ENCODE assay signal across 11 mouse cellular contexts in genomic region chr19:47491853-47492252, GRCm38 (mm10). TPM values are rescaled to one million over a fixed set of nuclear protein-coding genes. Genes with fewer than 3 reads are reported as not detected.
DNase-seq lines count a peak whose midpoint lies in the region; ATAC-seq and TF ChIP-seq lines count a peak whose summit lies in the region.
"Had no signal": no experiment of that assay in that cellular context is flagged by ENCODE, and none has a peak within 500 bp of the region (broad histone marks: within the 10 kb centered on the region; RNA-seq: fewer than 3 reads in every experiment).

No protein-coding gene starts in this region.

- no peaks in the 10 kb centered on the region for H3K9me3 ChIP-seq in kidney, postnatal 0 days (replicated peaks; ENCODE audit: low read length)
- peaks cover 5% of the 10 kb centered on the region for H3K9me3 ChIP-seq in embryonic facial prominence, embryonic 10.5 days
- H3K9me3 ChIP-seq in stomach, embryonic 14.5 days (ENCODE audit: control insufficient read depth, low read depth, low read length), result 0 out of 2 replicates have a peak, but pooled peaks cover 2% of the 10 kb centered on the region
- H3K9me3 ChIP-seq: liver, embryonic 12.5 days had no signal

- no peak overlapping the region for H3K9ac ChIP-seq in kidney, postnatal 0 days (ENCODE audit: low read depth, low read length)
- H3K9ac ChIP-seq in stomach, embryonic 14.5 days (replicated peaks; ENCODE audit: low read depth, low read length), result no peak overlapping the region
- H3K9ac ChIP-seq: liver, embryonic 12.5 days had no signal

- no peaks in the 10 kb centered on the region for H3K4me1 ChIP-seq in kidney, postnatal 0 days (replicated peaks; ENCODE audit: insufficient read depth, low read length)
- peaks cover 22% of the 10 kb centered on the region for H3K4me1 ChIP-seq in embryonic facial prominence, embryonic 10.5 days
- H3K4me1 ChIP-seq in stomach, embryonic 14.5 days (ENCODE audit: control insufficient read depth, insufficient read depth, low read length), result no peaks in the 10 kb centered on the region
- H3K4me1 ChIP-seq: liver, embryonic 12.5 days had no signal

- no peak for TF ChIP-seq CTCF in gastrocnemius, adult 2 months (IDR thresholded peaks at IDR 0.05)
- no peak for TF ChIP-seq CTCF in kidney, postnatal 0 days (IDR thresholded peaks at IDR 0.05; ENCODE audit: low read depth)

- H3K27me3 ChIP-seq in kidney, postnatal 0 days (ENCODE audit: insufficient read depth, low read length), result no peaks in the 10 kb centered on the region
- H3K27me3 ChIP-seq in embryonic facial prominence, embryonic 10.5 days (replicated peaks; ENCODE audit: low read depth, poor library complexity, severe bottlenecking), result no peaks in the 10 kb centered on the region
- no peaks in the 10 kb centered on the region for H3K27me3 ChIP-seq in stomach, embryonic 14.5 days (ENCODE audit: control insufficient read depth, insufficient read depth, low read length)

- no peak overlapping the region for H3K4me2 ChIP-seq in kidney, postnatal 0 days (ENCODE audit: low read length)
- H3K4me2 ChIP-seq in stomach, embryonic 14.5 days (replicated peaks; ENCODE audit: low read depth, low read length), result no peak overlapping the region
- H3K4me2 ChIP-seq: liver, embryonic 12.5 days had no signal

- no peak for DNase-seq in gastrocnemius, adult 2 months
- no peak for DNase-seq in gastrocnemius, postnatal 10 days
- peak; percentile 28 for DNase-seq in kidney, postnatal 0 days (ENCODE audit: low spot score)
- DNase-seq in kidney, adult 18-20 months, result no peak
- DNase-seq in embryonic facial prominence, embryonic 10.5 days (ENCODE audit: low spot score), result no peak
- no peak for DNase-seq in ovary, postnatal 36 days (ENCODE audit: low spot score)
- no peak for DNase-seq in right cerebral cortex, adult 2 months (ENCODE audit: low spot score in 2 of 2)
- DNase-seq: kidney, postnatal 10 days; right cerebral cortex, postnatal 14 days had no signal

- no peak overlapping the region for H3K4me3 ChIP-seq in gastrocnemius, adult 2 months
- no peak overlapping the region for H3K4me3 ChIP-seq in kidney, postnatal 0 days (replicated peaks; ENCODE audit: low read depth, low read length)
- no peak overlapping the region for H3K4me3 ChIP-seq in embryonic facial prominence, embryonic 10.5 days
- no peak overlapping the region for H3K4me3 ChIP-seq in stomach, embryonic 14.5 days (ENCODE audit: low read depth, low read length)
- H3K4me3 ChIP-seq: liver, embryonic 12.5 days had no signal

- peak; percentile 84 for ATAC-seq in kidney, postnatal 0 days (replicated peaks; ENCODE audit: low FRiP score, low read depth)
- ATAC-seq in stomach, embryonic 14.5 days (ENCODE audit: insufficient number of reproducible peaks, insufficient read depth, low FRiP score, low read depth), result 0 out of 2 replicates have a peak, but pooled peaks have one; percentile 37
- ATAC-seq: liver, embryonic 12.5 days had no signal

- intact Hi-C loops in gastrocnemius, adult 2 months (cut with DNase I), result no loop called here

- H3K27ac ChIP-seq in gastrocnemius, adult 2 months, result peak overlapping the region; percentile 43; the same call in 1 of the 2 replicates
- no peak overlapping the region for H3K27ac ChIP-seq in kidney, postnatal 0 days
- H3K27ac ChIP-seq in embryonic facial prominence, embryonic 10.5 days (replicated peaks), result peak overlapping the region; percentile 2
- no peak overlapping the region for H3K27ac ChIP-seq in stomach, embryonic 14.5 days (ENCODE audit: low read length)
- H3K27ac ChIP-seq: liver, embryonic 12.5 days had no signal

- no peaks in the 10 kb centered on the region for H3K36me3 ChIP-seq in kidney, postnatal 0 days (ENCODE audit: insufficient read depth, low read length)
- H3K36me3 ChIP-seq in embryonic facial prominence, embryonic 10.5 days (replicated peaks), result no peaks in the 10 kb centered on the region
- H3K36me3 ChIP-seq in stomach, embryonic 14.5 days (ENCODE audit: control insufficient read depth, insufficient read depth, low read length), result no peaks in the 10 kb centered on the region

- WGBS in kidney, postnatal 0 days, result 54% methylated on average over 2 of the region's 2 CpGs
- WGBS in embryonic facial prominence, embryonic 10.5 days, result 85% methylated on average over 2 of the region's 2 CpGs
- 55% methylated on average over 2 of the region's 2 CpGs for WGBS in stomach, embryonic 14.5 days

RNA-seq across cellular contexts. Expression of gene Sh3pxd2a, which starts 27.7 kb away (rescaled TPM):
- 10 to 100 TPM; 37.7 to 44.7 TPM for total RNA-seq in gastrocnemius, adult 2 months (2021)
- total RNA-seq in gastrocnemius, postnatal 10 days (2021), result 10 to 100 TPM; 79.8 to 85.6 TPM
- 4.1 TPM in 2 replicates for polyA plus RNA-seq in kidney, postnatal 0 days (2015; fragmentation: Nextera tagmentation; extraction: Ambion mirVana)
- polyA plus RNA-seq in embryonic facial prominence, embryonic 10.5 days (2016; fragmentation: Nextera tagmentation; extraction: Ambion mirVana), result 2.6 and 2.9 TPM in 2 replicates
- 13.6 and 13.7 TPM in 2 replicates for polyA plus RNA-seq in stomach, embryonic 14.5 days (2014; fragmentation: Nextera tagmentation; extraction: Ambion mirVana)

RNA-seq across cellular contexts. Expression of gene Stn1, which starts 45.5 kb away (rescaled TPM):
- total RNA-seq in gastrocnemius, adult 2 months (2021), result 1 to 10 TPM; 3.8 to 5.6 TPM
- total RNA-seq in gastrocnemius, postnatal 10 days (2021), result 10 to 100 TPM; 10.5 to 15.2 TPM
- 31.5 and 33.9 TPM in 2 replicates for polyA plus RNA-seq in kidney, postnatal 0 days (2015; fragmentation: Nextera tagmentation; extraction: Ambion mirVana)
- polyA plus RNA-seq in embryonic facial prominence, embryonic 10.5 days (2016; fragmentation: Nextera tagmentation; extraction: Ambion mirVana), result 68.3 and 70.6 TPM in 2 replicates
- polyA plus RNA-seq in stomach, embryonic 14.5 days (2014; fragmentation: Nextera tagmentation; extraction: Ambion mirVana), result 58.5 and 68.4 TPM in 2 replicates

Comparison
In these comparisons a context has a peak if more than half of its experiments do, and no peak if none do; other contexts are left out.
1. H3K27ac ChIP-seq: peak in gastrocnemius, adult 2 months (single experiment) and embryonic facial prominence, embryonic 10.5 days (single experiment); none in kidney, postnatal 0 days (single experiment) and stomach, embryonic 14.5 days (single experiment).